Mouse (Mus musculus) gastrocnemius, adult 2 months (tissue): ENCODE measurements at regions not wholly inside any gene's neighbourhood (a gene's known extent, or its start where the extent isn't known, plus 50 kb on each side); places are given as distances from the start of the nearest gene placed in this dataset.
A peak's percentile ranks its signal among the peaks of the same experiment; 100 is the strongest.

Experiments used
- DNase-seq: peaks from one replicate; pipeline ENCODE4 v3.0.0; 2022
- H3K27ac ChIP-seq: fragments of 200-600 bp; 2 replicates; pipeline ENCODE4 v1.8.1; 2022; ENCODE audit warnings: mild to moderate bottlenecking
- H3K4me3 ChIP-seq: fragments of 200-600 bp; 2 replicates; pipeline ENCODE4 v1.8.1; 2022; ENCODE audit warnings: mild to moderate bottlenecking, moderate library complexity
- CTCF ChIP-seq: fragments of 200-600 bp; IDR thresholded peaks from 2 replicates; pipeline ENCODE4 v1.8.1; 2022; ENCODE audit warnings: antibody characterized with exemption, mild to moderate bottlenecking, moderate library complexity
- intact Hi-C: fragments of 180-260 bp; cut with DNase I; formaldehyde crosslinking; loops from one replicate; pipeline ENCODE4 v1.15.1; 2025

GRCm38 (mm10) chr1:43361455-43361863 lies 82.9 kb upstream of the Nck2 start:
- TF ChIP-seq CTCF = no peak
- DNase-seq = no peak
- no peak overlapping the region for H3K4me3 ChIP-seq
- H3K27ac ChIP-seq = no peak overlapping the region
- intact Hi-C loops = no loop called here

GRCm38 (mm10) chr1:43362136-43362535 lies 82.2 kb upstream of the Nck2 start:
- no peak for DNase-seq
- no peak overlapping the region for H3K27ac ChIP-seq

GRCm38 (mm10) chr1:43363178-43363577 lies 81.2 kb upstream of the Nck2 start:
- intact Hi-C loops = no loop called here
- no peak overlapping the region for H3K4me3 ChIP-seq
- no peak for TF ChIP-seq CTCF
- DNase-seq = peak; percentile 21
- no peak overlapping the region for H3K27ac ChIP-seq

More at GRCm38 (mm10) chr1:43362136-43362535, 82.2 kb upstream of the Nck2 start:
- no peak overlapping the region for H3K4me3 ChIP-seq
- TF ChIP-seq CTCF = no peak
- intact Hi-C loops = no loop called here

- DNase-seq = no peak
- intact Hi-C loops = no loop called here
- Histone ChIP-seq H3K27ac (no peak overlapping the region), H3K4me3 (no peak overlapping the region)
- TF ChIP-seq CTCF = no peak
These were observed 77.9 kb upstream of the Nck2 start for GRCm38 (mm10) chr1:43366433-43366832.

- intact Hi-C loops = no loop called here
- no peak overlapping the region for H3K27ac ChIP-seq
These were observed 77.1 kb upstream of the Nck2 start for GRCm38 (mm10) chr1:43367151-43367895.

GRCm38 (mm10) chr1:43371863-43372262 lies 72.5 kb upstream of the Nck2 start:
- TF ChIP-seq CTCF = no peak
- intact Hi-C loops = no loop called here

More at GRCm38 (mm10) chr1:43367151-43367895, 77.1 kb upstream of the Nck2 start:
- no peak for TF ChIP-seq CTCF
- DNase-seq = no peak
- no peak overlapping the region for H3K4me3 ChIP-seq

DNA sequence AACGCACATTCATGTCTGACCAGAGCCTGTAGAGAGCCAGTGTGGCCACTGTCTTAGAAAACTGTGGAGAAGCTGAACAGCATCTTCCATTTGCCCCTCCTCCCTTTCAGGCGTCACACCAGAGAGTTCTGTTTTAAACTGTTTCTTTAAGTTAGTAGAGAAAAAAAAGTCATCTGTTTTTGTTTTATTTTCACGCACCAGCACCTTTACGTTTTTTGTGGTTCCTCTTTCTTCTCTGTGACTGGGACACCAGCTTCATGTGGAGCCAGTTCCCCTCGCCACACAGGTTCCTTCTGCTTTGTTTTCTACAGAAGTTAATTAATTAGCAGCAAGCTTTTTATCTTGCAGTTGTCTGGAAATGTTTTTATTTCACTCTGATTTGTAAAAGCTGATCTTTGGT lies 69.4 kb upstream of the Nck2 start:
- Histone ChIP-seq H3K27ac (no peak overlapping the region), H3K4me3 (no peak overlapping the region)
- no peak for TF ChIP-seq CTCF
- DNase-seq = no peak
- intact Hi-C loops = no loop called here

More at GRCm38 (mm10) chr1:43371863-43372262, 72.5 kb upstream of the Nck2 start:
- DNase-seq = no peak
- Histone ChIP-seq H3K27ac (no peak overlapping the region), H3K4me3 (no peak overlapping the region)

DNA sequence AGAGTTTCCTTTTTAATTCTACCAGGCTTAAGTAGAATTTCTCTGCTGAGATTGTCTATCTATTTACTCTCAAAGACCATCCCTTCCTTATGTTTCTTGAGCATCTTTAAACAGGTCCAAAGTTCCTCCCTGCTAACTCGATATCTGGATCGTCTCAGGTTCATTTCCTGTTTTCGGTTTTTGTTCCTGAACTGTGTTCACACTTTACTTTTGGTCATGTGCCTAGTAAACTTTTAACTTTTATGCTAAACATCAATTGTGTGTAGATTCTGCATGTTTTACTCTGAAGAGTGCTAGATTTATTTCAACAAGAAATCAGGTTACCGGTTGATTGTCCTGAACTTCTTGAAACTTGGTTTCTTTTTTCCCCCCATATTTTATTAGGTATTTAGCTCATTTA lies 68.5 kb upstream of the Nck2 start:
- no peak overlapping the region for H3K27ac ChIP-seq
- intact Hi-C loops = no loop called here
- no peak for TF ChIP-seq CTCF
- no peak overlapping the region for H3K4me3 ChIP-seq
- no peak for DNase-seq

- intact Hi-C loops = no loop called here
- no peak overlapping the region for H3K27ac ChIP-seq
- no peak overlapping the region for H3K4me3 ChIP-seq
- no peak for DNase-seq
- no peak for TF ChIP-seq CTCF
These were observed 66.7 kb upstream of the Nck2 start for GRCm38 (mm10) chr1:43377491-43378263.

GRCm38 (mm10) chr1:43385008-43385407 lies 59.4 kb upstream of the Nck2 start:
- TF ChIP-seq CTCF = no peak
- DNase-seq = no peak
- intact Hi-C loops = no loop called here
- H3K4me3 ChIP-seq = no peak overlapping the region
- H3K27ac ChIP-seq = no peak overlapping the region

DNA sequence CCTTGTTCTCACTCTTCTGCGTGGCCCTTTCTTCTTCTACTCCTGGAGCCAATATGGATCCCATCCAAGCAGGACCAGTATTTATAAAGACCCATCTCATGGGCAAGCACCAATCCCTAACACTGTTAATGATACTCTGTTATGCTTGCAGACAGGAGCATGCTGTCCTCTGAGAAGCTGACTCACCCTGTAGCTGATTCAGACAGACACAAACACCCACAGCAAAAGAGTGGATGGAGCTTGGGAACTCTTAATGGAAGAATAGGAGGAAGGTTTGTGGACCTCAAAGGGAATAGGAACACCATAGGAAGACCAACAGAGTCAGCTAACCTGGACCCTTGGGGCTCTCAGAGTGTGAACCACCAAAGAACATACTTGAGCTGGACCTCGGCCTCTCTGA lies 50.3 kb upstream of the Nck2 start:
- intact Hi-C loops = no loop called here
- no peak overlapping the region for H3K27ac ChIP-seq
- no peak for TF ChIP-seq CTCF
- no peak for DNase-seq
- no peak overlapping the region for H3K4me3 ChIP-seq
